Mouse (Mus musculus) heart, embryonic 12.5 days (tissue): Measurements from ENCODE around the gene Nme8. TPM values are rescaled to one million over a fixed set of nuclear protein-coding genes. Genes with fewer than 3 reads are reported as not detected.

Experiments used
- ATAC-seq: fragments of 200-750 bp; cut with Nextera tagmentation; 2 replicates; pipeline ENCODE4 v1.8.0; 2017; ENCODE audit warnings: moderate TSS enrichment, moderate library complexity; ENCODE audit not compliant: insufficient number of reproducible peaks, low FRiP score
- H3K27ac ChIP-seq: fragments of 300-500 bp; sonication (generic); 2 replicates; pipeline ENCODE4 v1.5.1; 2016; ENCODE audit warnings: mild to moderate bottlenecking, moderate library complexity; ENCODE audit not compliant: poor library complexity, severe bottlenecking
- H3K27me3 ChIP-seq: fragments of 300-500 bp; sonication (generic); replicated peaks from 2 replicates; pipeline ENCODE4 v1.6.1; 2016; ENCODE audit warnings: mild to moderate bottlenecking, moderate library complexity
- H3K36me3 ChIP-seq: fragments of 300-500 bp; sonication (generic); 2 replicates; pipeline ENCODE4 v1.6.1; 2016; ENCODE audit warnings: mild to moderate bottlenecking, moderate library complexity
- H3K4me1 ChIP-seq: fragments of 300-500 bp; sonication (generic); replicated peaks from 2 replicates; pipeline ENCODE4 v1.6.1; 2016; ENCODE audit warnings: mild to moderate bottlenecking
- H3K4me2 ChIP-seq: fragments of 300-500 bp; sonication (generic); 2 replicates; pipeline ENCODE4 v1.6.1; 2016; ENCODE audit warnings: mild to moderate bottlenecking, moderate library complexity
- H3K4me3 ChIP-seq: fragments of 300-500 bp; sonication (generic); 2 replicates; pipeline ENCODE4 v1.5.1; 2016; ENCODE audit warnings: mild to moderate bottlenecking
- H3K9ac ChIP-seq: fragments of 300-500 bp; sonication (generic); 2 replicates; pipeline ENCODE4 v1.6.1; 2016; ENCODE audit warnings: mild to moderate bottlenecking, moderate library complexity
- H3K9me3 ChIP-seq: fragments of 300-500 bp; sonication (generic); replicated peaks from 2 replicates; pipeline ENCODE4 v1.6.1; 2016; ENCODE audit warnings: mild to moderate bottlenecking, moderate library complexity
- WGBS: fragments of 180-500 bp; shearing (Covaris S2); methylation state at CpG from one replicate; pipeline ENCODE4 v1.1.7; 2016; 5-methylcytosine and 5-hydroxymethylcytosine counted together
- polyA plus RNA-seq: library from polyadenylated mRNA; unstranded; fragments of >200 nt; fragmentation: Nextera tagmentation; extraction: Ambion mirVana; gene quantifications from 2 replicates; pipeline ENCODE4 v1.2.1, GENCODE M21; 2016

Nme8 gene
- not detected in 2 replicates for polyA plus RNA-seq

DNA sequence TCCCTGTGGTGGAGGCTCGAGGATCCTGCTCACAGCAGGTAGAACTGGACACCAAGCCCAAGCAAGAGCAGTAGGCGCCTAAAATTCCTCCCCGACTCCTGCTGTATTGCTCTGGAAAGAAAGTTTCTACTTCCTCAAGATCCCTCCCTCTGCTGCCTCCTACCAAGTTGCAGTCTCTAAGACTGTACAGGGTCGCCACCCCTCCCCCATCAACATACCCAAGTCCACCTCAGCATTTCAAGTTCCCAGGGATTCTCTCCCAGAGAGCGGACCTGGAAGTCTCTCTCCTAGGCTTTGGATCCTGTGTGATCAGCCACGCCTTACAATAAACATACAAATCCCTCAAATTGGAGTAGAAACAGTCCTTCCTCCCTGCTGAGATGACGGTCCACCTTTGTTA, at the start of gene Nme8:
Nme8 (minus strand) TSS at position 5 of the 400 bp plus-strand sequence.
- H3K4me1 ChIP-seq = no peaks in the 10 kb centered on the region; the same call in 1 of the 2 replicates
- H3K27me3 ChIP-seq = 0 out of 2 replicates have a peak, but pooled peaks cover 4% of the 10 kb centered on the region
- peak within 1 kb of the TSS; percentile 43 for H3K4me2 ChIP-seq
- ATAC-seq = no peak
- no peak within 1 kb of the TSS for H3K9ac ChIP-seq
- no peak within 1 kb of the TSS for H3K27ac ChIP-seq
- no peaks in the 10 kb centered on the region for H3K36me3 ChIP-seq
- no peak within 1 kb of the TSS for H3K4me3 ChIP-seq
- H3K9me3 ChIP-seq = no peaks in the 10 kb centered on the region
- 16% methylated on average over 7 of the region's 7 CpGs for WGBS

DNA sequence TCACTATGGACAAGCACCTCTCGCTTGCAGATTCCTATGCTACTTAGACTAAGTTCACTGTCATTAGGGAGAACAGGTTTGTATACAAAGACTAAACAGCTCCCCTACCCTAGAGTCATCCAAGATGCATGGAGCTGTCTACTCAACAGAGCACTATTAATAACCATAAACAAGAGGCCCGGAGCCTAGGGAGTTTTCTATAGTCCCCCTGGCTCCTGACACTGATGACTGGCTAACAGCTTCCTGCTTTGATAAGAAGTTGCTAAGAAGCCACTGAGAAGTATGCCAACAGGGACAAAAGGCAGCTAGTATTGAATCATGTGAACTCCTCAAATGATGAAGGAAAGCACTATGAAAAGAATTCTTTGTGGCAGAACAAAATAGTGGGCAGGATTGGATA, 48.1 kb upstream of the Nme8 start:
- no peak overlapping the region for H3K27ac ChIP-seq
- 41% methylated on average over 2 of the region's 2 CpGs for WGBS
- no peak overlapping the region for H3K4me3 ChIP-seq
- H3K9me3 ChIP-seq = no peaks in the 10 kb centered on the region
- H3K4me1 ChIP-seq = peaks cover 3% of the 10 kb centered on the region; the same call in 1 of the 2 replicates
- no peak overlapping the region for H3K9ac ChIP-seq
- H3K27me3 ChIP-seq = no peaks in the 10 kb centered on the region
- no peak overlapping the region for H3K4me2 ChIP-seq
- H3K36me3 ChIP-seq = no peaks in the 10 kb centered on the region
- ATAC-seq = no peak

DNA sequence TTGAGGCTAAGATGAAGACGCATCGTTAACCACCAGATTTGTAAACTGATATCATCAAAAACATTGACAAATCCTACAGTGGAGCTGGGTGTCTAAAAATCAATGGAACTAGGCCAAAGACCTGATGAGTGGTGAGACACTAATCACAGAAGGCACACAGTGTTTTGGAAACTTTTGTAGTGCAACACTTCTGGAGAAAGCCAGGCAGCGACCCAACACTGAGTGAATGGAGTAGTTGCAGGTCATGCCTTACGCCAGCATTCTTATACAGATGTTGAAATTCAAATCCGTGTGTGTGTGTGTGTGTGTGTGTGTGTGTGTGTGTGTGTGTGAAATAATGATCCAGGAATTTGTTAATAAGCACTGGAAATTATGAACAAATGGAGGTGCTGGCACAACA, 46.9 kb upstream of the Nme8 start:
- Histone ChIP-seq H3K9me3 (no peaks in the 10 kb centered on the region), H3K4me2 (no peak overlapping the region), H3K27me3 (no peaks in the 10 kb centered on the region), H3K9ac (no peak overlapping the region), H3K36me3 (no peaks in the 10 kb centered on the region), H3K4me1 (peaks cover 3% of the 10 kb centered on the region; the same call in 1 of the 2 replicates), H3K4me3 (no peak overlapping the region), H3K27ac (no peak overlapping the region)
- 84% methylated on average over 5 of the region's 5 CpGs for WGBS
- ATAC-seq = no peak

DNA sequence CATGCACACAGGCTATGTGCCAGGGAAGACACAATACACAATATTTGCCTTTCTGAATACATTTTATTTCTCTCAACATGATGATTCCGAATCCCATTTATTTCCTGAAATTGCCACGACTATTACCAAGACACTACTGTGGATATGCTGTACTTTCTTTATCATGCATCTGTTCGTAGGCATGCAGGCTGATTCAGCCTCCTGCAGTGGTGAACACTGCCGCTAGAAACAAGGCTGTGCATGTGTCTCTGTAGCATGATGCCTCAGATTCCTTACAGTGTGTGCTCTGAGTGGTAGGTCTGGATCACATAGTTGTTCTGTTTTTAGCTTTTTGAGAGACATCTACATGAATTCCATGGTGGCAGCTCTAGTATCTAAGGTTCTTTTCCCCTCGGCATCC, 37.0 kb upstream of the Nme8 start:
- WGBS = 68% methylated on average over 5 of the region's 5 CpGs
- no peak for ATAC-seq
- H3K36me3 ChIP-seq = no peaks in the 10 kb centered on the region

DNA sequence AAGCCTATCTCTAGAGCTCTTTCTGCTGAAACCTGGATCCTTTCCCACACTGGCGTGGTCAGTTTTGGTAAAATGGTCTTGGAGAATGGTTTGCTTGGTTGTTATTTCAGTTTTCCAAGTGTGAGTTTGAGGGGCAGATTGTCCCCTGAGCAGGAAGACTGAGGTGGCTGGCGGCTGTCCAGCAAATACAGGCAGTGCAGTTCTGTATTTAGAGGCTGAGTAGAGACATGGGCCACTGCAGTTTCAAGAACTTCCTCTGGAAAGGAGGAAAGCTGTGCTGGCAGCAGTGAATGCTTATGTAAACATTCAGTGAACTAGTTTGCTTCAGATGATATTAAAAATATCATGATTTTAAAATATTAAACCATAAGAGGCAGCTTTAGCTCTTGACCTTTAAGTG, 33.2 kb upstream of the Nme8 start:
- Histone ChIP-seq H3K9me3 (no peaks in the 10 kb centered on the region), H3K27ac (no peak overlapping the region), H3K36me3 (no peaks in the 10 kb centered on the region), H3K4me3 (no peak overlapping the region), H3K9ac (no peak overlapping the region), H3K4me2 (no peak overlapping the region), H3K4me1 (no peaks in the 10 kb centered on the region), H3K27me3 (no peaks in the 10 kb centered on the region)
- ATAC-seq = no peak
- 41% methylated on average over 2 of the region's 2 CpGs for WGBS

More for the DNA sequence above, 37.0 kb upstream of the Nme8 start:
- Histone ChIP-seq H3K27ac (no peak overlapping the region), H3K9ac (no peak overlapping the region), H3K27me3 (no peaks in the 10 kb centered on the region), H3K4me3 (no peak overlapping the region), H3K9me3 (no peaks in the 10 kb centered on the region), H3K4me1 (no peaks in the 10 kb centered on the region), H3K4me2 (no peak overlapping the region)

DNA sequence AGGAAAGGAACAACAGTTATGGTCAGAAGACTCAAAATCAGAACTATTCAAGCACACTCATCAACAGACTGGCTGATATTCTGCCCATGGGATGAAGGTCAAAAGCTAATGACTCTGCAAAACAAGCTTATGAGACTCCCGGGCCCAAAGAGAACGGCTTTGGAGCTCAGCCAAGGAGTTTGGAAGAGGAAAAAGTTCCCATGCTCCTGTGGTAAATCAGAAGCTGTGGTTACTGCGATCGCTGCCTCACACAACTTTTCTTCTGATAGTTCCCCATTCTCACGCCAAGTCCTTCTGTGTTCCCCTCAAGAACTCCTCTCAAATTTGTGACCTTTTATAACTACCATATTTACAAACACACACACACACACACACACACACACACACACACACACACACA, 21.4 kb upstream of the Nme8 start:
- H3K27me3 ChIP-seq = no peaks in the 10 kb centered on the region
- no peak overlapping the region for H3K9ac ChIP-seq
- no peak overlapping the region for H3K4me2 ChIP-seq
- WGBS = 62% methylated on average over 5 of the region's 5 CpGs
- no peak for ATAC-seq
- no peaks in the 10 kb centered on the region for H3K36me3 ChIP-seq
- no peaks in the 10 kb centered on the region for H3K9me3 ChIP-seq
- no peak overlapping the region for H3K27ac ChIP-seq
- no peaks in the 10 kb centered on the region for H3K4me1 ChIP-seq
- no peak overlapping the region for H3K4me3 ChIP-seq

DNA sequence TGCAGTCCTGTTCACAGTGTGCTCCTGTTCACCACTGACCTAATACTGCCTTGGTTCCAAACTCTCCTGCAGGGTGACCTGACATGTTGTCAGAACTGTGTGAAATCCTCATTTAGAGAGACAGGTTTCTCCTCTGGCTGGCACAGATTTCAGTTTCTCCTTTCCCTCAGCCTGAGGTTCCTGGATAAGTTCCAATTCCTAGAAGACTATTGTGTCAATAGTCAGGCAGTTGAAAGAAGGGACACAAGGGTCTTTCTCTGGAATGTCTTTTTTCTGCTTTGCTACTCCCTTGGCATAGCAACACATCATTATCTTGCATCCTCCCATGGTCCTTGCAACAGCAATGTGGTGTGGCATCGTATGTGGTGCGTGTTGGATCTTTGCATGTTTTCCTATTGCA, 19.6 kb upstream of the Nme8 start:
- ATAC-seq = no peak
- Histone ChIP-seq H3K4me1 (no peaks in the 10 kb centered on the region), H3K4me3 (no peak overlapping the region), H3K27ac (no peak overlapping the region), H3K27me3 (no peaks in the 10 kb centered on the region), H3K9me3 (no peaks in the 10 kb centered on the region), H3K36me3 (no peaks in the 10 kb centered on the region), H3K4me2 (no peak overlapping the region), H3K9ac (no peak overlapping the region)
- 79% methylated on average over 2 of the region's 2 CpGs for WGBS

DNA sequence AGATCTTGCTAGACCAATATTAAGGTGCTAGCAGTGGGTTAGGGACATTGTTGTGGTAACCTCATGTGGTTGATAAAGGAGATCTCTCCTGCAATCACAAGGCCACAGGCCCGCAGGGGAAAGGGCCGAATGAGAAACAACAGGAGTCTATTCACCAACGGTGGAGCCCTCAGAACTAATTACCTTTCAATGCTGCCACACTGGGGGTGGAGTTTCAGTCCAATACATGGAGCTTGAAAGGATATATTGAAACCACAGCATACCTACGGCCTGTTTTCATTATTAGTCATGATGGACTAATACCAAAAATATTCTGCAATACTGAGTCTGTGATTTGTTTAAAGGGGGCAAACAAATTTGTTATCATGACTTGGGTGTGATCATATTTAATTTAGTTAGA, 6.2 kb upstream of the Nme8 start:
- Histone ChIP-seq H3K9me3 (no peaks in the 10 kb centered on the region), H3K4me2 (no peak overlapping the region), H3K36me3 (no peaks in the 10 kb centered on the region), H3K9ac (no peak overlapping the region), H3K4me1 (no peaks in the 10 kb centered on the region; the same call in 1 of the 2 replicates), H3K4me3 (no peak overlapping the region), H3K27me3 (no peaks in the 10 kb centered on the region), H3K27ac (no peak overlapping the region)
- 48% methylated on average over 4 of the region's 4 CpGs for WGBS
- no peak for ATAC-seq

DNA sequence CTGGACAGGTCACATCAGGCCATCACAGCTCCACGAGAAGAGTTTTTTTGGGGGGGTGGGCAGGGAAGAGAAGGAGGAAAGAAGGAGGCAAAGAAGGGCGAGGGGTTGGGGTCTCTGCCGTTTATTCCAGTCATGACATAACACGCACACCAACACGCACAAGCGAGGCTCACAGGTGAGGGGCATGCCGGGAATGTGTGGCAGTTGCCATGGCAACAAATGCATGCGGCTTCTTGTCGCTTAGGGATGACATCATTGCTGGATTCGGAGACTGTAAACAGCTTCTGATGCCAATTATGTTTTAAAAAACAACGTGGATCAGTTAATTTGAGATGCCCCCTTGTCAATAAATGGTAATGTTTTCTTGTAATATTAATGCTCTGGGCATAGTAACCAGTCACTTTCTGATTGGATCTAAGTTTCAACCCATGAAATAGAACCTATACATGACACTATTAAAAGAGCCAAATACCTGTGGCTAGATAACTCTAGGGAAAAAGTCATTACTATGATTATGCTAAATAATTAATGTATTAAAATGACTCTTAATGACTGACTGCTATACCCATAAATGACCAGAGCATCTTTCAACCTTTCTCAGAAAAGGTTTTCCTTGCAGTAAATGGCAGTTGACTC, 4.0 kb upstream of the Nme8 start:
- H3K9me3 ChIP-seq = no peaks in the 10 kb centered on the region
- 73% methylated on average over 11 of the region's 11 CpGs for WGBS
- H3K4me1 ChIP-seq = no peaks in the 10 kb centered on the region; the same call in 1 of the 2 replicates
- H3K9ac ChIP-seq = no peak overlapping the region
- 0 out of 2 replicates have a peak, but pooled peaks cover 4% of the 10 kb centered on the region for H3K27me3 ChIP-seq
- H3K36me3 ChIP-seq = no peaks in the 10 kb centered on the region
- no peak overlapping the region for H3K27ac ChIP-seq
- no peak overlapping the region for H3K4me2 ChIP-seq
- ATAC-seq = no peak
- H3K4me3 ChIP-seq = no peak overlapping the region

DNA sequence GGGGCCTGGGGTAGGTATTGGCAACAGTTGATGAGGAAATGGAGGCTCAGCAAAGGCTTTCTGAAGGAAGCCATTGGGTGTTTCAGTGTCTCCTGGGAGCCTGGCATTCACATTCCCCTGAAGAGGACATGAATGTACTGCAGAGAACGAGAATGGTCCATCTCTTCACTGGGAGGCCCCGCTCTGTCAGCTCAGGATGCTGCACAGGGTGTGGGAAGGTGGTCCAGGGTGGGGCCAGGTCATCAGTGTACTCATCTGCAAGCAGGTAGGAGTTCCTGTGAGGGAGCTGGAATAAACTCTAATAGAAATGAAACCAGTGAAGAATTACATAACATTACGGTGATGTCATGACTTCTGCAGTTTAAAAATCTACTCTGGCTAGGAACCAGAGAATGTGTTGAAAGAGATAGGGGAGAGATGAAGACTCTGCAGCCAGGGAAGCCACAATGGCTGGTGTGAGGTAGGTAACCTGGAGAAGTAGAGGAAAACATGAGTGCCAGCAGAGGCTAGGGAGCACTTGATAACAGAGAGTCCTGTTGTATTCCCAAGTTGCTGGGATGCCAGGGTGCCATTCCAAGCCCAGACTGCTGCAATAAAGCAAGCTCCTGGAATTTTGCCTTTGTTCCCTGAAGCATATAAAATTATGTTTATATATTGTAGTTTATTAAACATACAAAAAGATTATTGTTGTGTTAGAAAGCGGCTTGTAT, 3.3 kb upstream of the Nme8 start:
- WGBS = 69% methylated on average over 4 of the region's 4 CpGs
- H3K27ac ChIP-seq = no peak overlapping the region
- ATAC-seq = no peak

DNA sequence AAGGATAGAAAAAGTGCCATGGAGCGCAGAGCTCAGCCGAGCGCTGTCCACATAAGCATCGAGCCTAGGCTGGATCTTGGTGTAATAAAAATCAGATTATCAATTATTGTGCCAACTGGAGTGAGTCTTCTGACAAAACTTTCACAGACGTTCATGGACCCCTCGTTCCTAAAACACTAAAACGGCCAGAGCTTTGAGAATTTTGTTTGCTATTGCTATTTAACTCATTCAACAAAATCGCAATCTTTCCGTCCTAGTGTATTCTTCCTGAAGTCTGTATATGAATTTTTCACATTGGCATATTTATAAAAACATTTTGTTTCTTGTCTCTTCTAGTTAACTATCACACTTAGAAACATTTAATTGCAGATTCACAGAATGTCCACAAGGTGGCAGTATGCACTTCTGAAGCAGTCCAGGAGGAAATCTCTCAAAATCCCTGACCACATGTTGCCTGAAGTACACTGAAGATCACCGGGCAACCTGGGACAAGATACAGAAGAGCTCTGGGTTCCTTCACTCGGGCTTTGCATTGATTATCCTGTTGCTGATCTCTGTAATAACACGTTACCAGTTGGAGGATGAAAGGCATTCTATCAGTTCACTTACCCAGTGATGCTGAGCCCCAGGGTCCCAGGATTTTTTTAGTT, 1.1 kb upstream of the Nme8 start:
- H3K9me3 ChIP-seq = no peaks in the 10 kb centered on the region
- no peak overlapping the region for H3K27ac ChIP-seq
- 21% methylated on average over 12 of the region's 12 CpGs for WGBS
- ATAC-seq = no peak
- no peak overlapping the region for H3K9ac ChIP-seq
- no peak overlapping the region for H3K4me3 ChIP-seq
- H3K4me2 ChIP-seq = no peak overlapping the region; the same call in 1 of the 2 replicates
- H3K27me3 ChIP-seq = 0 out of 2 replicates have a peak, but pooled peaks cover 4% of the 10 kb centered on the region
- no peaks in the 10 kb centered on the region for H3K36me3 ChIP-seq
- no peaks in the 10 kb centered on the region; the same call in 1 of the 2 replicates for H3K4me1 ChIP-seq

More for the DNA sequence above, 3.3 kb upstream of the Nme8 start:
- Histone ChIP-seq H3K4me3 (no peak overlapping the region), H3K9me3 (no peaks in the 10 kb centered on the region), H3K27me3 (0 out of 2 replicates have a peak, but pooled peaks cover 4% of the 10 kb centered on the region), H3K4me2 (no peak overlapping the region), H3K4me1 (no peaks in the 10 kb centered on the region; the same call in 1 of the 2 replicates), H3K9ac (no peak overlapping the region), H3K36me3 (no peaks in the 10 kb centered on the region)
